Mouse (Mus musculus) liver, embryonic 14.5 days (tissue): ENCODE measurements at regions not wholly inside any gene's neighbourhood (a gene's known extent, or its start where the extent isn't known, plus 50 kb on each side); places are given as distances from the start of the nearest gene placed in this dataset.

ENCODE experiments used
- ATAC-seq: fragments of 200-750 bp; cut with Nextera tagmentation; 2 replicates; pipeline ENCODE4 v1.8.0; 2017; ENCODE audit warnings: moderate number of reproducible peaks, mild to moderate bottlenecking, moderate library complexity; ENCODE audit not compliant: insufficient read depth
- DNase-seq, 3 experiments: peaks; one replicate each; pipeline ENCODE4 v3.0.0-alpha.2; 2012 to 2013; ENCODE audit warnings: low read depth in 3 of 3, low spot score in 3 of 3
- H3K27ac ChIP-seq: fragments of 300-500 bp; sonication (generic); 2 replicates; pipeline ENCODE4 v1.5.1; 2014; ENCODE audit warnings: moderate library complexity, mild to moderate bottlenecking, control low read depth, inconsistent platforms
- H3K27me3 ChIP-seq: fragments of 300-500 bp; sonication (generic); 2 replicates; pipeline ENCODE4 v1.6.1; 2014; ENCODE audit warnings: mild to moderate bottlenecking, low read length, moderate library complexity; ENCODE audit not compliant: control insufficient read depth, insufficient read depth
- H3K36me3 ChIP-seq: fragments of 300-500 bp; sonication (generic); replicated peaks from 2 replicates; pipeline ENCODE4 v1.6.1; 2014; ENCODE audit warnings: low read depth; ENCODE audit not compliant: control insufficient read depth, insufficient read depth
- H3K4me1 ChIP-seq, 2 experiments: fragments of 200-500 bp in 1 of 2; fragments of 300-500 bp in 1 of 2; sonication (generic) in 1 of 2; replicated peaks; 2 replicates each; pipeline ENCODE4 v1.6.1; 2012 to 2014; ENCODE audit warnings: antibody characterized with exemption in 1 of 2, inconsistent platforms in 1 of 2, low read length in 1 of 2; ENCODE audit not compliant: control insufficient read depth in 2 of 2, insufficient read depth in 2 of 2
- H3K4me2 ChIP-seq: fragments of 300-500 bp; sonication (generic); 2 replicates; pipeline ENCODE4 v1.6.1; 2014; ENCODE audit warnings: low read depth, mild to moderate bottlenecking, control low read depth, moderate library complexity
- H3K4me3 ChIP-seq, 2 experiments: fragments of 200-500 bp in 1 of 2; fragments of 300-500 bp in 1 of 2; sonication (generic) in 1 of 2; 2 replicates each; pipeline ENCODE4 v1.5.1; 2012 to 2014; ENCODE audit warnings: low read depth in 2 of 2, low read length in 2 of 2, mild to moderate bottlenecking in 2 of 2, control low read depth in 1 of 2, inconsistent platforms in 1 of 2, moderate library complexity in 1 of 2; ENCODE audit not compliant: insufficient read depth in 1 of 2
- H3K9ac ChIP-seq: fragments of 300-500 bp; sonication (generic); replicated peaks from 2 replicates; pipeline ENCODE4 v1.6.1; 2014; ENCODE audit warnings: mild to moderate bottlenecking, control low read depth, moderate library complexity
- H3K9me3 ChIP-seq: fragments of 300-500 bp; sonication (generic); 2 replicates; pipeline ENCODE4 v1.6.1; 2016; ENCODE audit warnings: low read length, mixed read lengths; ENCODE audit not compliant: control insufficient read depth
- CTCF ChIP-seq: IDR thresholded peaks from 2 replicates; pipeline ENCODE4 v1.5.1; 2016; ENCODE audit warnings: antibody characterized with exemption, low read depth, control low read depth
- EP300 ChIP-seq: IDR thresholded peaks from 2 replicates; pipeline ENCODE4 v1.6.1; 2016; ENCODE audit warnings: antibody characterized with exemption, low read depth
- WGBS: fragments of 180-500 bp; shearing (Covaris S2); extraction: QIAGEN DNeasy Blood & Tissue Kit; methylation state at CpG from one replicate; pipeline ENCODE4 v1.1.7; 2014; ENCODE audit not compliant: insufficient replicate concordance; 5-methylcytosine and 5-hydroxymethylcytosine counted together

GRCm38 (mm10) chr3:66537913-66538312 is 241.3 kb upstream of the Veph1 start:
- WGBS = 55% methylated on average over 7 of the region's 7 CpGs
- ATAC-seq (no peak), DNase-seq (no peak)
- no peak overlapping the region for H3K9ac ChIP-seq
- no peak overlapping the region for H3K4me2 ChIP-seq
- TF ChIP-seq EP300 (no peak), CTCF (no peak)
- no peak overlapping the region for H3K27ac ChIP-seq
- H3K36me3 ChIP-seq = no peaks in the 10 kb centered on the region
- no peaks in the 10 kb centered on the region for H3K27me3 ChIP-seq
- H3K4me1 ChIP-seq = no peaks in the 10 kb centered on the region
- H3K9me3 ChIP-seq = no peaks in the 10 kb centered on the region
- no peak overlapping the region for H3K4me3 ChIP-seq

- Histone ChIP-seq H3K36me3 (no peaks in the 10 kb centered on the region), H3K9me3 (no peaks in the 10 kb centered on the region), H3K4me3 (no peak overlapping the region), H3K27ac (no peak overlapping the region), H3K4me1 (no peaks in the 10 kb centered on the region), H3K9ac (no peak overlapping the region), H3K27me3 (no peaks in the 10 kb centered on the region), H3K4me2 (no peak overlapping the region)
- no peak for ATAC-seq
- no peak for DNase-seq
- TF ChIP-seq EP300 (no peak), CTCF (no peak)
- WGBS = 44% methylated on average over 3 of the region's 3 CpGs
These were observed 240.7 kb upstream of the Veph1 start for GRCm38 (mm10) chr3:66537106-66537893.

- no peaks in the 10 kb centered on the region for H3K9me3 ChIP-seq
- TF ChIP-seq EP300 (no peak), CTCF (no peak)
- H3K27me3 ChIP-seq = no peaks in the 10 kb centered on the region
- no peaks in the 10 kb centered on the region for H3K36me3 ChIP-seq
- H3K4me2 ChIP-seq = no peak overlapping the region
- ATAC-seq = no peak
- H3K9ac ChIP-seq = no peak overlapping the region
- no peaks in the 10 kb centered on the region for H3K4me1 ChIP-seq
- no peak overlapping the region for H3K27ac ChIP-seq
- H3K4me3 ChIP-seq = no peak overlapping the region
- no peak for DNase-seq
- 81% methylated on average over 11 of the region's 11 CpGs for WGBS
These were observed 240.0 kb upstream of the Veph1 start for GRCm38 (mm10) chr3:66536673-66537072.

- WGBS = 72% methylated on average over 8 of the region's 8 CpGs
- Histone ChIP-seq H3K27ac (no peak overlapping the region), H3K4me1 (no peaks in the 10 kb centered on the region), H3K36me3 (no peaks in the 10 kb centered on the region), H3K4me3 (no peak overlapping the region), H3K4me2 (no peak overlapping the region), H3K27me3 (no peaks in the 10 kb centered on the region), H3K9me3 (no peaks in the 10 kb centered on the region), H3K9ac (no peak overlapping the region)
- TF ChIP-seq CTCF (no peak), EP300 (no peak)
- ATAC-seq (no peak), DNase-seq (no peak)
These were observed 239.3 kb upstream of the Veph1 start for GRCm38 (mm10) chr3:66535786-66536529.

- Histone ChIP-seq H3K9ac (no peak overlapping the region), H3K4me2 (peak overlapping the region; percentile 5; the same call in 1 of the 2 replicates), H3K36me3 (no peaks in the 10 kb centered on the region), H3K9me3 (no peaks in the 10 kb centered on the region), H3K4me3 (no peak overlapping the region), H3K4me1 (peaks cover 13 to 22% of the 10 kb centered on the region in 2 experiments), H3K27me3 (no peaks in the 10 kb centered on the region), H3K27ac (peak overlapping the region; percentile 46)
- ATAC-seq = peak; percentile 98
- TF ChIP-seq EP300 (peak; percentile 76), CTCF (no peak)
- 7% methylated on average over 1 of the region's 1 CpGs for WGBS
- DNase-seq = peak; percentile 40 to 58 (median 40)
These were observed 223.3 kb upstream of the Veph1 start for GRCm38 (mm10) chr3:66519925-66520324.
